Mouse (Mus musculus) urinary bladder, adult 18-20 months (tissue): ENCODE data around the gene Ptcd2.

ENCODE experiments used
- DNase-seq, 2 experiments: peaks; one replicate each; pipeline ENCODE4 v3.0.0; 2022; ENCODE audit warnings: low spot score in 2 of 2, mixed read lengths in 2 of 2

Ptcd2 gene

DNA sequence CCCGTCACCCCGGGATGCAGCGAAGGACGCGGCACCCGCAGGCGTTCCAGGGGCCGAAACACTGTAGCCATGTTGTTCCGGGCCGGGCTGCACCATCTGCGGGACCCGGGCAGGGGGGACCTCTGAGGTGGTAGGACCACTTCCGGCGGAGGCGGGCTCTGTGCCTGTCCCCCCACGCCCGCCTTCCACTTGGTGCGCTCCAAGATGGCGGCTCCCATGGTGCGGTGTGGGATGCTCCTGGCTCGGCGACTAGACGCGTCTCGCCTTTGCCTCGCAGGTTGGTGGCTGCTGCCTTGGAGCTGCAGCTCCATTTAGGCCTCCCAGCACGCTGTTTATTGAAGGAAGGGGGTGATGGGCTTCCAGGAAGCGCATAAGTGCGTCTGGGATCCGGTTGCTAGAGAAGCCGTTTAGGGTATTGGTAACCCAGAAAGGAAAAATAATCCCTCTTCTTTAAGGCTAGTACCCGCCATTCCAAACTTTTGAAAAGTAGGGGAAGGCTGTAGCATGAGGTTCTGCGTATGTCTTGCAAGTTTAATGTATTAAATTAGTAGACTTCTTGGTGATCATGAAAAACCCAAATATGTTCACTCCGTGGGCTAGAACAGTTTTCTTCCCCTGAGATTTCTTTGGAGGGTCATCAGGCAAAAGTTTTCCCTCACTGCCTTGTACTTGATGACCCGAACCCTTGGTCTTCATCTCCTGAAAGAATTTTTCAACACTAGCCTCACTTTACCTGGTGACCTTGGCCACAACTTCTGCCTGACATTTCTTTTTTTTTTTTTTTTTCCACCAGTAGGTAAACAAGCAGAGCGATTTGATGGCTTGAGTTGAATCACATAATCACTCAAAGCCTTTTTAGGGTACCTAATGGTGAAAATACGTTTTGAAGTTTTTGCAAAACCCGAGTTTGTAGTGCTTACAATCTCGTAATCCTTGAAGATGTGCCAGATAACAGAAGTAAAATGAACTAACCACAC lies at the start of gene Ptcd2, which contains the start of gene Mrps27:
Gene Ptcd2 (minus strand): TSS at position 107 of the 977 bp plus-strand sequence.
Gene Mrps27 (plus strand): TSS at position 188 of the 977 bp plus-strand sequence.
- DNase-seq = peak; percentile 96 to 97

DNA sequence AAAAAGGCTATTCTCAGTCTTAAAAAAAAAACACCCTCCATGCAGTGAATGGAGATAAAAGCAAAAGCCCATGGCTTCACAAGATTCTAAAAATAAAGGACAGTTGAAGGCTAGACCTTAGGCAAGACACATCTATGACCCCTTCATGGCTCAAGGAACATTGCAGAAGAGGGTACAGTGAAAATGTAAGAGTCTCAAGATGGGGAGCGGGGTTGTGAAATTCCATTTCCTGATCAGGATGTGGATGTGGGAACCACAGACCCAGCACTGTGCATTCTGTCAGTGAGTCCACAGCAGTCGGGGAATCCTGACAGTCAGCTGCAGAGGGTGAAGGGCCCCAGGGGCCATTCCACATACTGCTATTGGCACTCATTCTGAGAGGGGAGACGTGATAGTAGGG lies 48.6 kb upstream of the Ptcd2 start:
- DNase-seq = no peak

- DNase-seq = peak in 1 of 2 experiments; percentile 64
These were observed 46.9 kb upstream of the Ptcd2 start for GRCm38 (mm10) chr13:99391417-99391816.

DNA sequence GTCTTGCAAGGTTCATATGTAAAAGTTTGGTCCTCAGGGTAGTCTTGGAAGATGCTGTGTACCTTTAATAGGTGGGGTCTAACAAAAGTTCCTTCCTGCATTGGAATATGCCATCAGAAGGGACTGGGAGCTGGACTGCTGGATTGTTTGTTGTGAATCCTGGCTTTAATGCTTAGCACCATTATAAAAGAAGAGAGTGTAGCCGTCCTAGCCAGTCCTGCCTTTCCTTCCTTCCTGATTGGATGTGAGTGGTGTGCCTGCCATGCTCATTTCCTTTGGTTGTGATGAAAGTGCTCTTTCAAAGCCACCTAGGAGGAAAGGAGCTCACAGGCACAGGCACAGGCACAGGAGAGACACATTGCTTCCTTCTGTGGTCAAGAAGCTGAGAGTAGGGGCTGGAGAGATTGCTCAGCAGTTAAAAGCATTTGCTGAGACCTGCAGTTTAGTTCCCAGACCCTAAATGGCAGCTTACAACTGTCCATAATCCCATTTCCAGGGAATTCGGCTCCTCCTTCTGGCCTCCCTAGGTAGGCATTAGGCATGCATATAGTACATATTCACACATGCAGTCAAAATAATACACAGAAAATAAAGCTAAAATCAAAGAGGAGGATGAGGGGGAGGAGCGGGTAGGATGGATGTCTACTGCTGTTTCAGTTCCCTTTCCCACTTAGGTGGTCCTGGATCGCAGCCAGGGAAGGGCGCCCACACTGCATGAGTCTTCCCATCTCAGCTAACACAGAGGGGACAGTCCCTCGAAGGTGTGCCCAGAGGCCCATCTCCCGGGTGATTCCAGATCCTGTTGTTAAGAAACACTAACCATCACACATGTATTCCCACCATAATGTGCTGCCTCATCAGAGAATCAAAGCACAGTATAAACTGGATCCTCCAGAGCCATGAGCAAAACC lies 43.7 kb upstream of the Ptcd2 start:
- no peak for DNase-seq

GRCm38 (mm10) chr13:99386341-99386740 lies 41.8 kb upstream of the Ptcd2 start:
- DNase-seq = no peak

GRCm38 (mm10) chr13:99385911-99386310 lies 41.4 kb upstream of the Ptcd2 start:
- no peak for DNase-seq

- DNase-seq = no peak
These were observed 40.2 kb upstream of the Ptcd2 start for GRCm38 (mm10) chr13:99384555-99385203.

GRCm38 (mm10) chr13:99382373-99382772 lies 37.9 kb upstream of the Ptcd2 start:
- DNase-seq = no peak

- no peak for DNase-seq
These were observed 33.7 kb upstream of the Ptcd2 start for GRCm38 (mm10) chr13:99378223-99378622.

DNA sequence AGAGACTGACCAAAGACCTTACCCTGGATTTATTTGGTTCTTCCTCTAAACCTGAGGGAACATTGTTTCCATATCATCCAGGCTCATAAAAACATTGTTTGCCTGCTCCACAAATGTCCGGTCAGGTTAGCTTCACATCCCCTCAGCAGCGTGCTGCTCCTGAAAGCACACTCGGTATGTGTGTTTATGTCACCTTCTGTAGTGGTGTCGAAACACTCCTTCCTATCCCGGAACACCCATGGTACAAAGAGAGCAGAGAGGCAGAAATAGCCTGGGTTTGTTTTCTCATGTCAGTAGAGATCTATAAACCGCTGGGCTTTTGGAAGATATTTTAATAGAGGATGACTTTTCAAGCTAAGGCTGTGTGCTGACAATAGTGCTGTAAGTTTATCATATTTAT lies 32.5 kb upstream of the Ptcd2 start:
- DNase-seq = no peak

DNA sequence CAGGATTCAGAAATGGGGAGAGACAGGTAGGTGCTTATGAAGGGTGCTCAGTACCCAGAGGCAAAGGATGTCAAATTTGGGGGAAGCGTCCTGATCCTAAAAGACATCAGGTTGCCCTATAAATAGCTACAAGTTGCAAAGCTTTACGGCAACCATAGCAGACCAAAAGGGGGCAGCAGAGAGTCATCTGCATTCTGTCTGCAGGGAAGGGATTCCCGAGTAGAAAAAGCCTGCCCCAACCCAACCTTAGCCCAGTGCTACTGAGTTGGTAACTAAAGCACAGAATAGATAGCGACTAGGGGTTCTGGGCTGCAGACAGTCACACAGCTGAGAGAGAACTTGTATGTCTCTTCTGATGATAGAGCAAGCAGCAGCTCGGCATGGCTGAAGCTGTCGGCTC lies 31.0 kb upstream of the Ptcd2 start:
- peak; percentile 50 to 71 for DNase-seq

DNA sequence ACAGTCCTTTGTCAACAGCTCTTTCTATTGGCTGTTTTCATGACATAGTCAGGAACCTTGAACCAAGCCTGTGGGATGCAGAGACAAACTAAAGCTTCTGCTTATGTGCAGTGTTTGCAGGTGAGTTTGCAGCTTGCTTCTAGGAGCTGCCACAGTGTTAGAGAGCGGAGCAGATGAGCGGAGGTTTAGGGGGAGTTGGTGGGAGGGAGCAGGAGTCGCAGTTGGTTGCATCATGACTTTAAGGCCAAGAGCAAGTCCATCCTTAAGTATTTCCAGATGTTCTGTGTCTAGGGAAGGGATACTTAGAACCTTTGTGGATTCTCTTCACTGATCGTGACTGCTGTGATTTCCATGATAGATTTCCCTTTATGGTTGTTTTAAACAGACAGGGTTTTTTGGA lies 29.7 kb upstream of the Ptcd2 start:
- no peak for DNase-seq

DNA sequence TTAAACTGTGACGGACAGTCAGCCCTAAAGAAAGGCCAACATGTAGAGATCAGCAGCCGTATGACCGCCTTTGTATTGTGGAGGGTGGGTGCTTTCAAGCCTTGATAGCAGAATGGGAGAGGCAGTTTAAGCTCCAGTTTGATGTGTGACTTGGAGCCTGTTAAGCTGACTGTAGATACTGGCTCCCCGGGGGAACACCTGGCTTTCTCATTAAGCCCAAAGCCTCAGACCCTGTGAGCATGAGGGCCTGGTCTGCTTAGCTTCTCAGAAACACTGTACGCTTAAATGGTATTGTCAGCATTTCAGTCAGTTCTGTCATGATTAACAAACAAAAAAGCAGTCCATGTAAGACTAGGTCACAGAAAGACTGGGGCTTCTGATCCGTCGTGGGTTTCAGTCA lies 29.2 kb upstream of the Ptcd2 start:
- no peak for DNase-seq

GRCm38 (mm10) chr13:99371285-99371684 lies 26.8 kb upstream of the Ptcd2 start:
- DNase-seq = no peak

DNA sequence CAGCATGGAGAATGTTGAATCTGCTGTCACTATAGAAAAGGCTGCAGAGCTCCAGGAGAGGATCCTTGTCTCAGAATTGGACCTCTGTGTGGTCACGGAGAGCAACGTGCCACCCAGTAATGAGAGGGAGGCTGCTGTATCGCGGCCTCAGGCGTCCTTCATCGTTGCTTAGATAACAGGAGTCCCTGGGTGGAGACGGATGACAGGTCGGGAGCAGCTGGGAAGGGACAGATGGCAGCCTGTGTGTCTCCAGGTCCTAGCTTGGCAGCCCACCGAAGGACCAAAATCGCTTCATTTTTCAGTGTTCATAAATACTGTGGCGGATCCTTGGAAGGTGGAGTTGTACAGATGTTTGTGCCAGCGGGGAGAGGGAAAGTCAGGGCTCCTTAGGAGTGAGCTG lies 24.6 kb upstream of the Ptcd2 start:
- no peak for DNase-seq

DNA sequence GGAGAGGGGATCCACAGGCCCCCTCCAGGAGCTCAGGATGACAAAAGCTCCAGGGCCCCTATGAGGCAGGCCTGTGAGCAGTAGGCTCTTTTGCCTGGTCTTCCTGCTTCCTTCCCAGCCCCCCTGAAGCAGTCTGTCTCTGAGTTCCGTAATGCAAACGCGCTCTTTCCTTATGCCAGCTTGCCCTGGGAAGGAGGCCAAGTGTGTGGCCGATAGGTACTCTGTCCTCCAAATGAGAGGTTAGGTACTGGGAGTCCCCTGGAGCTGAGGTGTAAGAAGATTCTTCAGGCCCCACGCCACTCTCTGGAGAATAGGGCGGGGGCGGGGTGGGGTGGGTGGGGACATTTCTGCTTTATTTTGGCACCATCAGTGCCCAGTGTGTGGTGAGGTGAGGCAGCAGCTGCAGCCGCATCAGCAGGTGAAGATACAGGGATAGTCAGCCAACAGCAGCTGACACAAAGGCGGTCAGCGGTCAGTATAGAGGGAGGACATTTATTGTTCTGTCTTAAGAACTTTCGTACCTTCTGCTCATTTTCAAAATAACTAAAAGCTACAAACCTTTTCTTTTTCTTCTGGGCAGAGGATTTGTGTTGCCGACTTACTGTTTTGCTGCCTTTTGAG lies 23.2 kb upstream of the Ptcd2 start:
- DNase-seq = no peak

GRCm38 (mm10) chr13:99366422-99367175 lies 22.1 kb upstream of the Ptcd2 start:
- DNase-seq = no peak

GRCm38 (mm10) chr13:99363866-99364265 lies 19.4 kb upstream of the Ptcd2 start:
- no peak for DNase-seq

GRCm38 (mm10) chr13:99358921-99359320 lies 14.4 kb upstream of the Ptcd2 start:
- DNase-seq = no peak

- no peak for DNase-seq
These were observed 12.1 kb upstream of the Ptcd2 start for GRCm38 (mm10) chr13:99356428-99357265.
